Mouse (Mus musculus): ENCODE measurements around the gene Pcbp3.

GRCm38 (mm10) chr10:76958201-76958600, 3.5 kb downstream of the Pcbp3 start:
- TF ChIP-seq POLR2A (IDR thresholded peaks at IDR 0.05; ENCODE audit: insufficient read depth, low read depth, low read length) (no peak), CTCF (IDR thresholded peaks at IDR 0.05; ENCODE audit: insufficient read depth, low read depth, low read length) (no peak)
